Mouse (Mus musculus) cerebellum, postnatal 36 days (tissue): Measurements from ENCODE around the gene St6gal1.
A peak's percentile ranks its signal among the peaks of the same experiment; 100 is the strongest.

Experiments
- DNase-seq, 2 experiments: peaks; one replicate each; pipeline ENCODE4 v3.0.0; 2021 to 2022; ENCODE audit warnings: mixed read lengths in 2 of 2

The St6gal1 gene

GRCm38 (mm10) chr16:23275661-23276060, 51.1 kb downstream of the St6gal1 start:
- DNase-seq = no peak

DNA sequence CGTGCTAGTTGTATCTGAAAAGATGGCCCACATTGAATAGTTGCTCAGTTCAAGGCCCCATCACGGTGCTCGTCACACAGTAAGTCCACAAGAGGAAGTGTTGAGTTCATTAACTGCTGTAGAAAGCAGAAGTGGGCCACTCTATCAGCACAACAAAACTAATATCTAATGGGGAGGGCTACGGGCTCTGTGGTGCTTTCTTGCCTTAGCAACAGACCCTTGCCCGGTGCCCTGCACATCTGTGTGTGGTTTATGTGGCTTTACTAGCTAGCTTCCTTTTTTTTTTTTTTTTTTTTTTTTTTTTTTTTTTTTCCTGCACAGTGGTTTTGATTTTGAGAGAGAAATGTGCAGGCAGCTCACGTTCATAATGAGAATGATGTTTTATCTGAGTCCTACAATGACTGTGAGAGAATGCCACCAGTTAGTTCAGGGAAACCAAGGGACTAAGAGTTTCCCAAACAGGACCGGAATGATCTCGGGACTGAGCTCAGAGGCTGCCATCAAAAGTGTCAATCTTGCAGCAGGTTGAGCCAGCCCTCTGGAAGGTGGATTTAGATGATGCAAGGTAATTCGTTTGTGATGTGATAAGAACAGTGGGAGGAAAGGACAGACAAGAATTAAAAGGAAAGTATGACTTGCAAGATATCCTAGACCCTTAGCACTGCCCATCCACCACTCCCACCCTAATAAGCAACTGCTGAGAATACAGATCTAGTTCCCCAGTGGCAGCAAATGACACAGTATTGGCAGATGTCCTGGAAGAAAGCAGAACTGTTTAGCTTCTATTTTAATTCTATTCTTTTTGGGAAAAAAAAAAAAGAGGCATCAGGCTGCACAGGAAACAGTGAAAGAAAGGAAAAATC, 55.6 kb downstream of the St6gal1 start:
- no peak for DNase-seq

DNA sequence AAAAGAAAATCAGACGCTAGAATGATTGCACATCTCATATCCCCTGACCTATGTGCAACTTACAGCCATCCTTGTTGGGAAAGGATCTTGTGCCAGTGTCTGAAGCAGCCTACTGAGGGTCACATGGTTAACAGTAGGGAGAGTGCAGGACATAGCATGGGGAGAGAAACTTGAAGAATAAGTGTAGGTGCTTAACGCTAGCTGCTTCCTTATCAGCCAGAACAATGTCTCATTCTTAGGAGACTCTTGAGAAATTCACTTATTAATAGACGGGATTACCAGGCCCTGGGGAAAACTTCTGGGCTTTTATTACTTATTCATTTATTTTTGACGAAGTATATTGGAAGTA, 56.2 kb downstream of the St6gal1 start:
- no peak for DNase-seq

DNA sequence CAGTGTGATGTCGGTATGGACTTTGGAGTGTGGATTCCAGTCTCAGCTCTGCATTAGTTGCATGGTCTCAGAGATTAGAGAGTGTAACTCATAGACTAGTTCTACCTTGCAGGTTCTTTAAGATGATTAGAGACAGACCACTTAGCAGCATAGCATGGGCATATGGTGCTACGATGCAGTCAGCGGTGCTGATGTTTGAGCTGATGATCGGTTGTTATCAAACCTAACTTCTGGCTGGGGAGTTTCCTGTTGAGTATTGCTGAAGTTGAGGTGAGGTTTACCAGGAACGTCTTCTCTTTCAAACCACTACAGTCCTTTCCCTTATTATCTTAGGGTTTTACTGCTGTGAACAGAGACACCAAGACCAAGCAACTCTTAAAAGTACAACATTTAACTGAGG, 57.7 kb downstream of the St6gal1 start:
- no peak for DNase-seq

DNA sequence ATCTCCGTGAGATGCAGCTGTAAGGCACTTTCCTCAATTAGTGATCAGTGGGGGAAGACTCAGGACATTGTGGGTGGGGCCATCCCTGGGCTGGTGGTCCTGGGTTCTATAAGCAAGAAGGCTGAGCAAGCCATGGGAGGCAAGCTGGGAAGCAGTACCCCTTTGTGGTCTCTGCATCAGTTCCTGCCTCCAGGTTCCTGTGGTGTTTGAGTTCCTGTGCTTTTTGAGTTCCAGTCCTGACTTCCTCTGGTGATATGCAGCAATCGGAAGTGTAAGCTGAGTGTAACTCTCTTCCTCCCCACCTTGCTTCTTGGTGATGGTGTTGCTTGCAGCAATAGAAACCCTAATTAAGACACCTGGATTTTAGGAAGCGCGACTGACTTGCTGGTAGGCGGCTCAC, 58.4 kb downstream of the St6gal1 start:
- no peak for DNase-seq

- no peak for DNase-seq
These were observed 59.1 kb downstream of the St6gal1 start for GRCm38 (mm10) chr16:23283677-23284076.

DNA sequence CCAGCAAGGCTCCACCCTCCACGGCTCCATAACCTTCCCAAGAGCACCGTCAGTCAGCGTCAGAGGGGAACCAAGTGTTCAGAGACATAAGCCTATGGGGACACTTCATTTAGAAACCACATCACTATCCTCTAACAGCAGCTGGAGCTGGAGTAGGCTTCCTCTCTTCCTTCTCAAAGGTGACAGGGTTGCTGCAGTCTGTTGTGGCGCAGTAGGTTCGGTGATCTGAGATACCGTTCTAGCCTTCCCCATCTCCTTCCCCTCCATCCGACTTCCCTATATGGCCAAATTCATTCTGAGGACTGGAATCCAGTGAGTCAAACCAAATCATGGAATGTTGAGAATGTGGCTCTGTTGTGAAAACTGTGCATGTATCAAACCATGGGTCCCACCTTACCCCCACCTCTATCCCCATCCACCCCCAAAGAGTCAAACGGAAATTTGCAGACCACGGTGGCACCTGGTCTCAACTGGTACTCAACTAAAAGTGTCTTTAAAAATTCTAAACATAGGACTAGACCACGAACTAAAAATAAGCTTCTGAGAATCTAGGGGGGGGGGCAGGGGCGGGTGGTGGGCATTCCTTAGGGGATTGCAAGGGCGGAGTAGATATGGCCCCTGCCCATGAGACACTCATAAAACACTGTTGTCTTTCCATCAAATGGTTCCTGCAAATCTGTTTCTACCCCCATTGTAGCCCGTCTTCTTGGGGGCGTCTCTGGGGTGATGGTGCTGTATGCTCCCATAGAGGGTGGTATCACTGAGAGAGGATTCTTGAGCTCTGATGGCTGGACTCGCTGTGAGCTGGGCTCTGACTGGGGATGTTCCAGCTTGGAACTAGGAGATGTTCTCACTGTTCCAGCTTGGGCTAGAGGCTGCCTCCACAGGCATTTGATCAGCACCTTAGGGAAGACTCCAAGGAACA, 60.2 kb downstream of the St6gal1 start:
- DNase-seq = no peak

GRCm38 (mm10) chr16:23286380-23287097, 62.0 kb downstream of the St6gal1 start:
- DNase-seq = no peak

- DNase-seq = no peak
These were observed 62.9 kb downstream of the St6gal1 start for GRCm38 (mm10) chr16:23287312-23288040.

DNA sequence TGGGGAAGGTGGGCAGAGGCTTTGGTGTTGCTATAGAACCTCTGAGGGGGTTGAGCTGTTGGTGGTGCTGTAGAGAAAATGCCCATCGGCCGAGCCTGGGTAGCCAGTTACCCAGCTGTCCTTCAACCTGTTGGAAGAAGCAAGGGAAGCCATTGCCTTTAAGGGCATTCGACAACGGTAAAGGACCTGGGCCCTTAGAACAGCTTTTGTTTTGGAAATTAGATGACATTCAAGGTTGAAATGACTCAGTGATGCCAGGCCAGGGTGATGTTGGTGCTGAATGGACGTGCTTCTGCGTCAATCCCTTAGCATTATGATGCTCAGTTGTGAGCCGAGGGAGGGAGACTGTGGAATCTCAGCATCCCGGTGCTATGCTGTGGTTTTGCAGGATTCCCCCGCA, 63.6 kb downstream of the St6gal1 start:
- DNase-seq = no peak

- DNase-seq = no peak
These were observed 64.9 kb downstream of the St6gal1 start for GRCm38 (mm10) chr16:23289424-23289823.

- no peak for DNase-seq
These were observed 65.6 kb downstream of the St6gal1 start for GRCm38 (mm10) chr16:23290171-23290570.

DNA sequence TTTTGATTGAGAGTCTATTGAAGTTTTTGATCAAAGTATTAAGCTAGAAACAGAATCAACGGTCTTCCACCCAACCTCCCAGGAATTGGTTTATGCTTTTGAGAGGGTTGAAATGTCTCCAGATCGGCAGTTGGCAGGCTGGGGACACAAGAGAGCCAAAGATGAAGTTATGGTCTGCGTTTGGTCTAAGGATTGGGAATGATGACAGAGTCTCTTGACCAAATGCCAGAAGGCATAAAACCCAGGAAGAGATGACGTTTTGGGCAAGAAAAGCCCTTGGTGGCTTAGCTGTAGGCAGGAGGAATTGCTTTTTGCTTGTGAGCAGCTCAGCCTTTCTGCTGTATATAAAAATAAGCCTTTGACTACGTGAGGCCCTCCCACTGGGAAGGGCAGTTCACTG, 67.0 kb downstream of the St6gal1 start:
- peak; percentile 14 to 17 for DNase-seq

GRCm38 (mm10) chr16:23294236-23294635, 69.7 kb downstream of the St6gal1 start:
- no peak for DNase-seq

DNA sequence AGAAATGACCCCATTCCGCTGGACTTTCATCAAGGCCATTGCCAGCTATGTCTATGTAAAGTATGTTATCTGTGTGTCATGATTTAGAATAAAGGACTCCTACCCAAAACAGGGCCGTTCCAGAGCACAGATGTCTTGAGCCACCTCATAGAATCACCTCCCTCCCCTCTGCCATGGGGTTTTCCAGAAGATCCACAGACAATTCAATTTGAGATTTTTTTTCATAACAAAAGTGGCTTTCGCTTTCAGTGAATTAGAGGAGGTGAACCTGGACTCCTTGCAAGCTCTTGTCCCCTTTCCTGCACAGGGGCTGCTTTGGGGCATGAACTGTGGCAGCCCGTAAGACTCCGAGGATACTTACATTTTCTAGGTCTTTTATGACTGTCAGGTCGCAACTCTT, 70.2 kb downstream of the St6gal1 start:
- no peak for DNase-seq

- DNase-seq = no peak
These were observed 71.2 kb downstream of the St6gal1 start for GRCm38 (mm10) chr16:23295720-23296119.

GRCm38 (mm10) chr16:23296721-23297120, 72.2 kb downstream of the St6gal1 start:
- no peak for DNase-seq

- DNase-seq = no peak
These were observed 73.9 kb downstream of the St6gal1 start for GRCm38 (mm10) chr16:23298441-23298840.

DNA sequence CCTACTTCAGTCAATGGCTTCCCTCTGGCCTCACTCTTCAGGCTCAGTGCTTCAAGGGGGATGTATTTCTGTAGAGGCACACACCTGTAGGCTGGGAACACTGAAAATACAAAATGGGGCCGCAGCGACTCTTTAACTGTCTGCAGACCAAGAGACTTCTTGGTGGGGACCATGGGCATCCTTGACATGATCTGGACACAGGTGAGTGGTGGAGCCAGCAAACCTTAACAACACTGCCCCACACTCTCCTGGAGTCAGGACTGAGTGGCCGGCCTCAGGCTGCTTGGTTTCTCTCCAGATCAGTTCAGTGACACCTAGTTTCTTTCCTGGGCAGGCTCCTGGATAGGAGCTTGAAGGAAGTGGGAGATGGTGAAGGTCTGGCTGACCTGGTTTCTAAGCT, 74.4 kb downstream of the St6gal1 start:
- no peak for DNase-seq

GRCm38 (mm10) chr16:23299904-23300740, 75.6 kb downstream of the St6gal1 start:
- DNase-seq = no peak

DNA sequence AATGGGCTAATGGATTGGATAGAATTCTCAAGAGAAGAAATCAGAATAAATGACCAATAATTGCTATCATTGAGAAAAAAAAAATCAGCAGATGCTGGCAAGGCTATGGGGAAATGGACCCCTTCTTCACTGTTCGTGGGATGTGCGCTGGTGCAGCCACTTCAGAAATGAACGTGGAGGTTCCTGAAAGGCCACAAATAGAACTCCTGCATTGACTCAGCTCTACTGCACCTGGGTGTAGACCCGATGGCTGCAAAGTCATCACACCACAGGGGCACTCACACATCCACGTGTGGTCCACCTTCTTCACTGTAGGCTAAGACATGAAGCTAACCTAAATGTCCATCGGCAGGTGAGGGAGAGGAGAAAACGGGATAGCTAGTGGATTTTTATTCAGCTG, 77.2 kb downstream of the St6gal1 start:
- DNase-seq = no peak
